Mouse (Mus musculus) intestine, embryonic 14.5 days (tissue): ENCODE results near the gene Scn3a. TPM values are rescaled to one million over a fixed set of nuclear protein-coding genes. Genes with fewer than 3 reads are reported as not detected.
A peak's percentile ranks its signal among the peaks of the same experiment; 100 is the strongest.
"Not testable (repeated sequence)": the region's sequence is repeated elsewhere in the genome, so short reads cannot be mapped to it uniquely, and the experiment has no call there.

Source experiments
- ATAC-seq: fragments of 200-750 bp; cut with Nextera tagmentation; replicated peaks from 2 replicates; pipeline ENCODE4 v1.8.0; 2017; ENCODE audit warnings: low read depth, moderate number of reproducible peaks, moderate TSS enrichment, moderate library complexity; ENCODE audit not compliant: low FRiP score, low TSS enrichment
- DNase-seq: peaks from one replicate; pipeline ENCODE4 v3.0.0-alpha.2; 2018; ENCODE audit warnings: low spot score
- H3K27ac ChIP-seq: fragments of 300-500 bp; sonication (generic); 2 replicates; pipeline ENCODE4 v1.5.1; 2014; ENCODE audit warnings: low read depth, mild to moderate bottlenecking, control low read depth
- H3K27me3 ChIP-seq: fragments of 300-500 bp; sonication (generic); replicated peaks from 2 replicates; pipeline ENCODE4 v1.6.1; 2014; ENCODE audit warnings: low read length, control low read depth; ENCODE audit not compliant: control insufficient read depth, insufficient read depth
- H3K36me3 ChIP-seq: fragments of 300-500 bp; sonication (generic); 2 replicates; pipeline ENCODE4 v1.6.1; 2014; ENCODE audit warnings: low read length, control low read depth; ENCODE audit not compliant: control insufficient read depth, insufficient read depth
- H3K4me1 ChIP-seq: fragments of 300-500 bp; sonication (generic); replicated peaks from 2 replicates; pipeline ENCODE4 v1.6.1; 2014; ENCODE audit warnings: low read length, control low read depth, mixed read lengths; ENCODE audit not compliant: control insufficient read depth, insufficient read depth
- H3K4me2 ChIP-seq: fragments of 300-500 bp; sonication (generic); 2 replicates; pipeline ENCODE4 v1.6.1; 2014; ENCODE audit warnings: low read length
- H3K4me3 ChIP-seq: fragments of 300-500 bp; sonication (generic); 2 replicates; pipeline ENCODE4 v1.5.1; 2014; ENCODE audit warnings: low read depth, low read length, control low read depth, mixed read lengths
- H3K9ac ChIP-seq: fragments of 300-500 bp; sonication (generic); 2 replicates; pipeline ENCODE4 v1.6.1; 2014; ENCODE audit warnings: mild to moderate bottlenecking, low read length
- H3K9me3 ChIP-seq: fragments of 300-500 bp; sonication (generic); 2 replicates; pipeline ENCODE4 v1.6.1; 2016; ENCODE audit warnings: low read length, control low read depth; ENCODE audit not compliant: control insufficient read depth
- WGBS: fragments of 180-500 bp; shearing (Covaris S2); extraction: QIAGEN DNeasy Blood & Tissue Kit; methylation state at CpG from one replicate; pipeline ENCODE4 v1.1.7; 2014; 5-methylcytosine and 5-hydroxymethylcytosine counted together
- polyA plus RNA-seq: library from polyadenylated mRNA; unstranded; fragments of >200 nt; fragmentation: Nextera tagmentation; extraction: Ambion mirVana; gene quantifications from 2 replicates; pipeline ENCODE4 v1.2.1, GENCODE M21; 2014

Scn3a gene
- polyA plus RNA-seq, 1 experiment from 2014 or later, result 4.9 TPM

- Histone ChIP-seq H3K4me3 (no peak overlapping the region), H3K4me2 (peak overlapping the region; percentile 35), H3K27ac (peak overlapping the region; percentile 45; the same call in 1 of the 2 replicates), H3K9ac (no peak overlapping the region), H3K9me3 (no peaks in the 10 kb centered on the region), H3K27me3 (no peaks in the 10 kb centered on the region), H3K4me1 (no peaks in the 10 kb centered on the region), H3K36me3 (no peaks in the 10 kb centered on the region)
- peak; percentile 87 for ATAC-seq
- peak; percentile 56 for DNase-seq
- WGBS, result 40% methylated on average over 11 of the region's 11 CpGs
Measured at GRCm38 (mm10) chr2:65471311-65471882, 96.0 kb downstream of the Scn3a start.

DNA sequence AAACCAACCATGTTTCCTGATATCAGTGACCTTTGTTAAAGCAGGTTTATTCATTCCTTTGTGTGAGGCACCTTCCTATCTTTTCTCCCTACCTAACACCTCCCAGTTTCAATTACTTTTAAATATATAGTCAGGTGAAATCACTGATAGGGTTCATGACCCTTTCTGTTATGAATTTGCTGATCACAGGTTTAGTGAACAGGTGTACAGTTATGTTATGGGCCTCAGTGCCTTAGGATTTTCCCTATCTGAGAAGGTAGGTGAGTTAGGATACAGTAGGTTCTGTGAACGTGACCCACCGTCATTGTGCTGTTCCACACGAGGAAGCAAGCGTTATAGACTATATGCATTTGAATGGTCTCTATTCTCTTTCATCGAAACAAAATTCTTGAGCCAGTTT, 101.7 kb downstream of the Scn3a start:
- WGBS, result 94% methylated on average over 5 of the region's 5 CpGs
- no peak overlapping the region for H3K4me2 ChIP-seq
- no peak for DNase-seq

GRCm38 (mm10) chr2:65453763-65454162, 113.7 kb downstream of the Scn3a start:
- no peak overlapping the region for H3K9ac ChIP-seq
- no peak overlapping the region for H3K4me3 ChIP-seq
- no peaks in the 10 kb centered on the region for H3K9me3 ChIP-seq
- no peaks in the 10 kb centered on the region for H3K27me3 ChIP-seq
- no peaks in the 10 kb centered on the region for H3K36me3 ChIP-seq
- no peak for DNase-seq
- 90% methylated on average over 6 of the region's 6 CpGs for WGBS
- no peak overlapping the region for H3K27ac ChIP-seq
- ATAC-seq, result no peak
- H3K4me2 ChIP-seq, result no peak overlapping the region
- no peaks in the 10 kb centered on the region for H3K4me1 ChIP-seq

More for the DNA sequence above, 101.7 kb downstream of the Scn3a start:
- Histone ChIP-seq H3K4me3 (no peak overlapping the region), H3K9ac (no peak overlapping the region), H3K27ac (no peak overlapping the region), H3K27me3 (no peaks in the 10 kb centered on the region), H3K4me1 (no peaks in the 10 kb centered on the region), H3K9me3 (no peaks in the 10 kb centered on the region), H3K36me3 (no peaks in the 10 kb centered on the region)
- no peak for ATAC-seq

DNA sequence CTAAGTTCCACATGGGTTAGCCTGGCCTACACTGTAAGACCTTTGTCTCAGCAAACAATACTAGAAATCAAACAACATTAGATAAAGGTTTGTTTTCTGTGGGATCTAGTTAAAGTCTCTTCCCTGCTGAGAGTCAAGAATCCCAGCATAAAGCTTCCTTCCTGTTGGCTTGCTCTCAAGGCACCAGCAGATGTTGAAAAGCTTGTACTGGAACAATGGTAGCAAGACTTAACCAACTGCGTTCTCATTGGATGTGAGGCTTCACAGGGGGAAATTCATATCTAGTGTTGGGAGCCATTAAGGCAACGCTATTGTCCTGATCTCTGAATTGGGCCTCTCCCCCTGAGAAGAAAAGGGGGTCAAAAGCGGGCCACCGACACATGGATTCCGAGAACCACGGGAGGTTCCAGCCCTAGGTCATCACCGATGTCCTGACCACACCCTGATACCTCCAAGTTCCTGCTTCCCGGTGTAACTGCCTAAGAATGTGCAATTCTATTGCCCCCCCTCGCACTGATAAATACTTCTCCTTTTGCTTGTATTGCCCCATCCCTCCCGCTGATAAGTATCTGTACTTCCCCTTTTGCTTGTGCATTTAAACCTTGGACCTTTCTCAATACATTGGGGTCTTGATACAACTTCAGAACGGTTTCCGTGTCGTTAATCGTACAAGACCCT, 115.9 kb downstream of the Scn3a start:
- not testable (repeated sequence) for H3K9ac ChIP-seq, ATAC-seq, DNase-seq, H3K4me1 ChIP-seq, H3K9me3 ChIP-seq, H3K27me3 ChIP-seq, H3K4me3 ChIP-seq, H3K4me2 ChIP-seq, H3K27ac ChIP-seq, H3K36me3 ChIP-seq
- WGBS, result 92% methylated on average over 12 of the region's 14 CpGs

DNA sequence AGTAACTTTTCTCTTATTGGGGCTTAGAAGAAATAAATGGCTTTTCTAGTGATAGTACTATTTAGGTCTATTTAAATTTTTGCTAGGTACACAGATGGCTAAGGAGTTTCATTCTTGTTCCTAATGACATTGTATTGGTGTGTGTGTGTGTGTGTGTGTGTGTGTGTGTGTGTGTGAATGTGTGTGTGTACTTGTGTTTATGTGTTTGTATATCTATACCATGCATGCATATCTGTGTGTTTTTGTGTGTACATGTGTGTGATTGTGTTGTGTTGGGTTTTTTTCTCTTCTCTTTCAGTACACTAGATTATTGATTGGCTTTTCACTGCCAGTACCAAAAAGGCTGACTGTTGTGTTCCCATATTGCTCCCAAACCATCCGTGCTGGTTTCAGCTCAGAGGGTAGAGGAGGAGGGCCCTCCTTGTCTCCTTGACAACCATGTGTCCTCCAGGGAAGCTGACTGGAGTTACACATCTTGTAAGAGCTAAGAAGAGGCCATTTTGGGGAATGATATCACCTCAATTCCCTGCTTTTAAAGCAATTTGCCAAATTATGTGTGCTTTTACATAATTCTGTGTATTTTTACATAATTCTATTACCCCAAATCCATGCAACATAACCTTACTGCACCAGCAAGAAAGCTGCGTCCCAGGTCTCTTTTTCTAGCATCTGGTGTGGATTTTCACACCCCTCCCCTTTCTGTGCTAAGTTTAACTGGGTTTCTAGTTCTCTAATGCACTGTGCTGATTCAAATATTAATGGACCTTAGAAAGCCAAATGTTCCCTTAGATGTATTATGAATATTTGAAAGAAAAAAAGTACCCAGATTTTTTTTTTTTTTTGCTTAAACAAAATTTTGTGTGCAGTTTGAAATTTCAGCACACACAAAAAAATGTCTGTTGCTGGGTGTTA, 116.7 kb downstream of the Scn3a start:
- H3K9me3 ChIP-seq, result no peaks in the 10 kb centered on the region

DNA sequence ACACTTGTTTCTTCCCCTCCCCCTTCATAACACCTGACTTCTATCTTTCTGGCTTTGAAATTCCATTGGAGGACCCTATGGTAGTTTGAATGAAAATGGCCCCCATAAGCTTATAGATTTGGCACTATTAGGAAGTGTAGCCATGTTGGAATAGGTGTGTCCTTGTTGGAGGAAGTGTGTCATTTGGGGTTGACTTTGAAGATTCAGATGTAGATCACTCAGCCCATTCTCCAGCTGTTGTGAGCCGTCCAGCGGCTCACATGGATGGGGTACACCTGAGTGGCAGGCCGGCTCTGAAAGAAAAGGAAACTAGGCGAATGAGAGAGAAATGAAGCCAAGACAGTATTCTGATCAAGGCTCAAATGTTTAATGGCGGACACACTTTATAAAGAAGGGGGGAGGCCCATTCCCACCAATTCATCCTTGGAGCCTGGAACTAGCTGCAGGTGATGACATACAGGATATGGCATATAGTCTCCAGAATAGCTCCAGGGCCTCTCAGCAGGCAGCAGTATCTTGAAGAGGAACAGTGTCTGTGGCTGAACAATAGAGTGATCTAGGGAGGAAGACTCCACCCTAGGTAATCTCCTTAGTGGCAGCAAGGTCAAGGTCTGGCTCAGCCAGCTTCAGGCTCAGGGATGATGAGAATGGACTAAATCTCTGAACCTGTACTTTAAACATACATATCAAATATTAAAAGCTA, 118.2 kb downstream of the Scn3a start:
- H3K4me1 ChIP-seq, result no peaks in the 10 kb centered on the region
- no peaks in the 10 kb centered on the region for H3K36me3 ChIP-seq
- WGBS, result 88% methylated on average over 5 of the region's 5 CpGs
- H3K9ac ChIP-seq, result no peak overlapping the region
- H3K27ac ChIP-seq, result no peak overlapping the region
- no peak overlapping the region for H3K4me2 ChIP-seq
- H3K27me3 ChIP-seq, result no peaks in the 10 kb centered on the region
- no peaks in the 10 kb centered on the region for H3K9me3 ChIP-seq
- DNase-seq (no peak), ATAC-seq (no peak)
- H3K4me3 ChIP-seq, result no peak overlapping the region

More for the DNA sequence above, 116.7 kb downstream of the Scn3a start:
- DNase-seq (no peak), ATAC-seq (no peak)
- H3K27ac ChIP-seq, result no peak overlapping the region
- H3K9ac ChIP-seq, result no peak overlapping the region
- no peaks in the 10 kb centered on the region for H3K36me3 ChIP-seq
- no peak overlapping the region for H3K4me3 ChIP-seq
- H3K27me3 ChIP-seq, result no peaks in the 10 kb centered on the region
- 41% methylated on average over 2 of the region's 2 CpGs for WGBS
- no peak overlapping the region for H3K4me2 ChIP-seq
- no peaks in the 10 kb centered on the region for H3K4me1 ChIP-seq

GRCm38 (mm10) chr2:65443082-65443481, 124.3 kb downstream of the Scn3a start:
- WGBS, result 87% methylated on average over 4 of the region's 4 CpGs
- H3K36me3 ChIP-seq, result no peaks in the 10 kb centered on the region

DNA sequence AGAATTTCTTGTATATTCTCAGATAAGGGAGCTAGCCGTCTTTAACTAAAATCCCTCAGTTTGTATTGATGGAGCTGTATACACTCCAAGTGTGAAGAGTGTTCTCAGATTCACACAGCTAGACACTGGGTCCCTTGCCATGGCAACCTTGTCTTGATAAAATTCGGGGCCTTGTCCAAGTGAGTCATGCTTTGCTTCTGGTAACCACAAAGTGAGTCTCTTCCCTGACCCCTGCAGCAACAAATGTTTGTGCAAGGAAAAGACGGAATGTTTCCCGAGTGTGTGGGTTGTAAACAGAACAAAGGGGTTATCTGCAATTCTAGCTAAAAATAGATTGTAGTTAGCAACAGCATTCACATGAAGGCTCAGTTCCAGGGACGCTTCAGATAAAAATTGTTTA, 125.9 kb downstream of the Scn3a start:
- Histone ChIP-seq H3K27me3 (no peaks in the 10 kb centered on the region), H3K4me2 (no peak overlapping the region), H3K4me3 (no peak overlapping the region), H3K4me1 (no peaks in the 10 kb centered on the region), H3K36me3 (no peaks in the 10 kb centered on the region), H3K27ac (no peak overlapping the region), H3K9me3 (no peaks in the 10 kb centered on the region), H3K9ac (no peak overlapping the region)
- DNase-seq (no peak), ATAC-seq (no peak)
- WGBS, result 32% methylated on average over 5 of the region's 5 CpGs

More at GRCm38 (mm10) chr2:65443082-65443481, 124.3 kb downstream of the Scn3a start:
- no peak overlapping the region for H3K4me3 ChIP-seq
- no peaks in the 10 kb centered on the region for H3K4me1 ChIP-seq
- H3K27ac ChIP-seq, result no peak overlapping the region
- no peaks in the 10 kb centered on the region for H3K27me3 ChIP-seq
- DNase-seq, result no peak
- H3K9me3 ChIP-seq, result no peaks in the 10 kb centered on the region
- ATAC-seq, result no peak
- H3K4me2 ChIP-seq, result no peak overlapping the region
- no peak overlapping the region for H3K9ac ChIP-seq
